Mouse (Mus musculus) lung, adult 2 months (tissue): ENCODE measurements at regions not wholly inside any gene's neighbourhood (a gene's known extent, or its start where the extent isn't known, plus 50 kb on each side); places are given as distances from the start of the nearest gene placed in this dataset.

Experiments
- DNase-seq: peaks from one replicate; pipeline ENCODE4 v3.0.0; 2022
- H3K4me1 ChIP-seq: fragments of 200-500 bp; 2 replicates; pipeline ENCODE4 v1.6.1; 2011; ENCODE audit warnings: low read length; ENCODE audit not compliant: control insufficient read depth, insufficient read depth
- H3K4me3 ChIP-seq: fragments of 200-500 bp; replicated peaks from 2 replicates; pipeline ENCODE3; 2011; ENCODE audit warnings: low read depth, mild to moderate bottlenecking, control low read depth, low read length; ENCODE audit errors: extremely low read depth
- CTCF ChIP-seq: fragments of 200-500 bp; IDR thresholded peaks from 2 replicates; pipeline ENCODE4 v1.5.1; 2011; ENCODE audit warnings: mild to moderate bottlenecking, low read length, control low read depth; ENCODE audit not compliant: insufficient read depth
- POLR2A ChIP-seq: fragments of 200-500 bp; IDR thresholded peaks from 2 replicates; pipeline ENCODE4 v1.6.1; 2011; ENCODE audit warnings: low read depth, mild to moderate bottlenecking, control low read depth, low read length, borderline replicate concordance; ENCODE audit errors: extremely low read depth
- WGBS: fragments of 180-500 bp; shearing (Covaris S2); methylation state at CpG from one replicate; pipeline ENCODE4 v1.1.7; 2018; 5-methylcytosine and 5-hydroxymethylcytosine counted together

- no peak for DNase-seq
- TF ChIP-seq POLR2A, result no peak
- no peak for TF ChIP-seq CTCF
- 73% methylated on average over 2 of the region's 2 CpGs for WGBS
- Histone ChIP-seq H3K4me3 (no peak overlapping the region), H3K4me1 (no peaks in the 10 kb centered on the region)
Observed at GRCm38 (mm10) chr15:60104126-60104525, 87.7 kb upstream of the 4933412E24Rik start.

GRCm38 (mm10) chr15:60101485-60102280 is 85.3 kb upstream of the 4933412E24Rik start:
- WGBS, result 80% methylated on average over 4 of the region's 4 CpGs
- no peak overlapping the region for H3K4me3 ChIP-seq
- H3K4me1 ChIP-seq, result no peaks in the 10 kb centered on the region; the same call in 1 of the 2 replicates
- no peak for DNase-seq
- no peak for TF ChIP-seq POLR2A
- no peak for TF ChIP-seq CTCF

GRCm38 (mm10) chr15:60097141-60097540 is 80.7 kb upstream of the 4933412E24Rik start:
- TF ChIP-seq CTCF (peak; percentile 71), POLR2A (no peak)
- Histone ChIP-seq H3K4me3 (no peak overlapping the region), H3K4me1 (no peaks in the 10 kb centered on the region; the same call in 1 of the 2 replicates)
- 11% methylated on average over 4 of the region's 4 CpGs for WGBS
- DNase-seq, result peak; percentile 31

GRCm38 (mm10) chr15:60096131-60096530 is 79.7 kb upstream of the 4933412E24Rik start:
- H3K4me3 ChIP-seq, result no peak overlapping the region
- H3K4me1 ChIP-seq, result no peaks in the 10 kb centered on the region; the same call in 1 of the 2 replicates
- DNase-seq, result no peak
- TF ChIP-seq POLR2A (no peak), CTCF (no peak)
- WGBS, result 87% methylated on average over 4 of the region's 4 CpGs

- DNase-seq, result no peak
- WGBS, result 93% methylated on average over 5 of the region's 5 CpGs
- Histone ChIP-seq H3K4me1 (no peaks in the 10 kb centered on the region), H3K4me3 (no peak overlapping the region)
- TF ChIP-seq CTCF (no peak), POLR2A (no peak)
Observed at GRCm38 (mm10) chr15:60089921-60090320, 73.5 kb upstream of the 4933412E24Rik start.

- 83% methylated on average over 10 of the region's 10 CpGs for WGBS
- H3K4me1 ChIP-seq, result no peaks in the 10 kb centered on the region
- H3K4me3 ChIP-seq, result no peak overlapping the region
- no peak for DNase-seq
- TF ChIP-seq CTCF (no peak), POLR2A (no peak)
Observed at GRCm38 (mm10) chr15:60088964-60089899, 72.8 kb upstream of the 4933412E24Rik start.
